ENCODE assay signal across 19 mouse cellular contexts in genomic region chr8:26655897-26656296, GRCm38 (mm10).
DNase-seq lines count a peak whose midpoint lies in the region; ATAC-seq lines count a peak whose summit lies in the region.
"Had no signal": no experiment of that assay in that cellular context is flagged by ENCODE, and none has a peak within 500 bp of the region (broad histone marks: within the 10 kb centered on the region; RNA-seq: fewer than 3 reads in every experiment).

No protein-coding gene starts in this region.

- H3K4me2 ChIP-seq in stomach, embryonic 16.5 days (ENCODE audit: low read depth, low read length): no peak overlapping the region
- no peak overlapping the region for H3K4me2 ChIP-seq in kidney, embryonic 16.5 days (replicated peaks; ENCODE audit: low read depth, low read length)
- H3K4me2 ChIP-seq: heart, embryonic 15.5 days; hindbrain, embryonic 12.5 days; kidney, embryonic 15.5 days; liver, embryonic 11.5 days; lung, embryonic 15.5 days; midbrain, embryonic 15.5 days had no signal

- no peaks in the 10 kb centered on the region for H3K9me3 ChIP-seq in limb, embryonic 10.5 days (replicated peaks)
- H3K9me3 ChIP-seq in stomach, embryonic 16.5 days (replicated peaks; ENCODE audit: control insufficient read depth, low read length): no peaks in the 10 kb centered on the region
- H3K9me3 ChIP-seq in forebrain, embryonic 10.5 days: no peaks in the 10 kb centered on the region
- H3K9me3 ChIP-seq in kidney, embryonic 16.5 days (ENCODE audit: low read length): no peaks in the 10 kb centered on the region
- H3K9me3 ChIP-seq: heart, embryonic 15.5 days; hindbrain, embryonic 12.5 days; kidney, embryonic 15.5 days; lung, embryonic 15.5 days; midbrain, embryonic 15.5 days had no signal

- H3K9ac ChIP-seq in stomach, embryonic 16.5 days (ENCODE audit: low read length): no peak overlapping the region
- H3K9ac ChIP-seq in kidney, embryonic 16.5 days (replicated peaks; ENCODE audit: low read length): no peak overlapping the region
- H3K9ac ChIP-seq: heart, embryonic 15.5 days; hindbrain, embryonic 12.5 days; kidney, embryonic 15.5 days; lung, embryonic 15.5 days; midbrain, embryonic 15.5 days had no signal

- 5% methylated on average over 8 of the region's 8 CpGs for WGBS in limb, embryonic 10.5 days
- 21% methylated on average over 8 of the region's 8 CpGs for WGBS in stomach, embryonic 16.5 days
- 81% methylated on average over 8 of the region's 8 CpGs for WGBS in forebrain, embryonic 10.5 days
- 2% methylated on average over 8 of the region's 8 CpGs for WGBS in kidney, embryonic 16.5 days

- DNase-seq in embryo, embryonic 10 days (ENCODE audit: low spot score): peak; percentile 35
- no peak for DNase-seq in embryo, embryonic 9.5 days (ENCODE audit: extremely low spot score)
- peak; percentile 61 for DNase-seq in embryo, embryonic 11 days
- peak; percentile 49 for DNase-seq in limb, embryonic 10.5 days (ENCODE audit: low spot score)
- no peak for DNase-seq in forebrain, embryonic 10.5 days (ENCODE audit: extremely low spot score, low spot score)
- DNase-seq: cerebellum, adult 11-12 months; heart, adult 11 months; thymus, postnatal 4 days had no signal

- H3K27me3 ChIP-seq in limb, embryonic 10.5 days (ENCODE audit: low read depth, poor library complexity, severe bottlenecking): peaks cover 79% of the 10 kb centered on the region
- no peaks in the 10 kb centered on the region for H3K27me3 ChIP-seq in stomach, embryonic 16.5 days (ENCODE audit: control insufficient read depth, insufficient read depth, low read length)
- H3K27me3 ChIP-seq in forebrain, embryonic 10.5 days (ENCODE audit: poor library complexity, severe bottlenecking): peaks cover 4% of the 10 kb centered on the region; the same call in 1 of the 2 replicates
- H3K27me3 ChIP-seq in kidney, embryonic 16.5 days (ENCODE audit: insufficient read depth, low read length): peaks cover 32% of the 10 kb centered on the region
- H3K27me3 ChIP-seq: heart, embryonic 15.5 days; hindbrain, embryonic 12.5 days; midbrain, embryonic 15.5 days; Patski had no signal

- H3K4me1 ChIP-seq in limb, embryonic 10.5 days: peaks cover 31% of the 10 kb centered on the region
- H3K4me1 ChIP-seq in stomach, embryonic 16.5 days (ENCODE audit: control insufficient read depth, insufficient read depth, low read length): no peaks in the 10 kb centered on the region
- no peaks in the 10 kb centered on the region for H3K4me1 ChIP-seq in forebrain, embryonic 10.5 days
- H3K4me1 ChIP-seq in kidney, embryonic 16.5 days (ENCODE audit: insufficient read depth, low read length): peaks cover 15% of the 10 kb centered on the region
- H3K4me1 ChIP-seq: heart, embryonic 15.5 days; lung, embryonic 15.5 days; midbrain, embryonic 15.5 days had no signal

- no peaks in the 10 kb centered on the region for H3K36me3 ChIP-seq in limb, embryonic 10.5 days
- H3K36me3 ChIP-seq in stomach, embryonic 16.5 days (ENCODE audit: control insufficient read depth, insufficient read depth, low read length): no peaks in the 10 kb centered on the region
- H3K36me3 ChIP-seq in forebrain, embryonic 10.5 days (replicated peaks): no peaks in the 10 kb centered on the region
- no peaks in the 10 kb centered on the region for H3K36me3 ChIP-seq in kidney, embryonic 16.5 days (ENCODE audit: insufficient read depth, low read length)
- H3K36me3 ChIP-seq: heart, embryonic 15.5 days; hindbrain, embryonic 12.5 days; kidney, embryonic 15.5 days; lung, embryonic 15.5 days; midbrain, embryonic 15.5 days had no signal

- H3K27ac ChIP-seq in limb, embryonic 10.5 days: no peak overlapping the region
- H3K27ac ChIP-seq in stomach, embryonic 16.5 days (ENCODE audit: low read length): no peak overlapping the region
- H3K27ac ChIP-seq in forebrain, embryonic 10.5 days: no peak overlapping the region
- no peak overlapping the region for H3K27ac ChIP-seq in kidney, embryonic 16.5 days (ENCODE audit: low read length)
- H3K27ac ChIP-seq: heart, embryonic 15.5 days; hindbrain, embryonic 12.5 days; kidney, embryonic 15.5 days; lung, embryonic 15.5 days; midbrain, embryonic 15.5 days had no signal

- peak; percentile 74 for ATAC-seq in stomach, embryonic 16.5 days (ENCODE audit: insufficient read depth, low FRiP score)
- ATAC-seq in monocyte, adult 5-6 weeks (replicated peaks; ENCODE audit: insufficient number of reproducible peaks, low FRiP score, low TSS enrichment, poor library complexity, severe bottlenecking): no peak
- ATAC-seq in kidney, embryonic 16.5 days (ENCODE audit: low FRiP score, low TSS enrichment): no peak
- ATAC-seq: forebrain, embryonic 14.5 days; midbrain, embryonic 15.5 days; Patski had no signal

- no peak overlapping the region for H3K4me3 ChIP-seq in limb, embryonic 10.5 days
- no peak overlapping the region for H3K4me3 ChIP-seq in stomach, embryonic 16.5 days (replicated peaks; ENCODE audit: low read length)
- no peak overlapping the region for H3K4me3 ChIP-seq in forebrain, embryonic 10.5 days
- no peak overlapping the region for H3K4me3 ChIP-seq in kidney, embryonic 16.5 days (ENCODE audit: low read length)
- H3K4me3 ChIP-seq: heart, embryonic 15.5 days; hindbrain, embryonic 12.5 days; kidney, embryonic 15.5 days; lung, embryonic 15.5 days; midbrain, embryonic 15.5 days had no signal

Comparison
In these comparisons a context has a peak if more than half of its experiments do, and no peak if none do; other contexts are left out.
1. DNase-seq: peak in embryo, embryonic 10 days (single experiment), embryo, embryonic 11 days (single experiment) and limb, embryonic 10.5 days (single experiment); none in embryo, embryonic 9.5 days (single experiment) and forebrain, embryonic 10.5 days (single experiment).